Mouse (Mus musculus) limb, embryonic 11.5 days (tissue): ENCODE results near the gene Nsmf. TPM values are rescaled to one million over a fixed set of nuclear protein-coding genes. Genes with fewer than 3 reads are reported as not detected.

Source experiments
- ATAC-seq: fragments of 200-750 bp; cut with Nextera tagmentation; 2 replicates; pipeline ENCODE4 v1.8.0; 2017; ENCODE audit warnings: low read depth; ENCODE audit not compliant: insufficient number of reproducible peaks, low FRiP score, low TSS enrichment
- DNase-seq: peaks from one replicate; pipeline ENCODE4 v3.0.0-alpha.2; 2015; ENCODE audit warnings: low spot score
- H3K27ac ChIP-seq: fragments of 300-500 bp; sonication (generic); replicated peaks from 2 replicates; pipeline ENCODE4 v1.5.1; 2014; ENCODE audit warnings: low read depth, mild to moderate bottlenecking, low read length
- H3K27me3 ChIP-seq: fragments of 300-500 bp; sonication (generic); 2 replicates; pipeline ENCODE4 v1.6.1; 2014; ENCODE audit warnings: mild to moderate bottlenecking, low read length, mixed read lengths; ENCODE audit not compliant: control insufficient read depth, insufficient read depth
- H3K36me3 ChIP-seq: fragments of 300-500 bp; sonication (generic); 2 replicates; pipeline ENCODE4 v1.6.1; 2014; ENCODE audit warnings: mild to moderate bottlenecking, low read length, moderate library complexity, mixed read lengths; ENCODE audit not compliant: control insufficient read depth, insufficient read depth
- H3K4me1 ChIP-seq: fragments of 300-500 bp; sonication (generic); 2 replicates; pipeline ENCODE4 v1.6.1; 2014; ENCODE audit warnings: low read length, mixed read lengths; ENCODE audit not compliant: control insufficient read depth, insufficient read depth
- H3K4me2 ChIP-seq: fragments of 300-500 bp; sonication (generic); 2 replicates; pipeline ENCODE4 v1.6.1; 2014; ENCODE audit warnings: low read depth, mild to moderate bottlenecking, moderate library complexity; ENCODE audit not compliant: severe bottlenecking
- H3K4me3 ChIP-seq: fragments of 300-500 bp; sonication (generic); 2 replicates; pipeline ENCODE4 v1.5.1; 2014; ENCODE audit warnings: low read depth, low read length
- H3K9ac ChIP-seq: fragments of 300-500 bp; sonication (generic); 2 replicates; pipeline ENCODE4 v1.6.1; 2014; ENCODE audit warnings: mild to moderate bottlenecking, low read length
- H3K9me3 ChIP-seq: fragments of 300-500 bp; sonication (generic); 2 replicates; pipeline ENCODE4 v1.6.1; 2016; ENCODE audit warnings: low read length; ENCODE audit not compliant: control insufficient read depth
- WGBS: fragments of 180-500 bp; shearing (Covaris S2); extraction: QIAGEN DNeasy Blood & Tissue Kit; methylation state at CpG from one replicate; pipeline ENCODE4 v1.1.7; 2014; 5-methylcytosine and 5-hydroxymethylcytosine counted together
- polyA plus RNA-seq: library from polyadenylated mRNA; unstranded; fragments of >200 nt; fragmentation: Nextera tagmentation; extraction: Ambion mirVana; gene quantifications from 2 replicates; pipeline ENCODE4 v1.2.1, GENCODE M21; 2014

The Nsmf gene
- polyA plus RNA-seq, 1 experiment from 2014 or later = 41.7 TPM

DNA sequence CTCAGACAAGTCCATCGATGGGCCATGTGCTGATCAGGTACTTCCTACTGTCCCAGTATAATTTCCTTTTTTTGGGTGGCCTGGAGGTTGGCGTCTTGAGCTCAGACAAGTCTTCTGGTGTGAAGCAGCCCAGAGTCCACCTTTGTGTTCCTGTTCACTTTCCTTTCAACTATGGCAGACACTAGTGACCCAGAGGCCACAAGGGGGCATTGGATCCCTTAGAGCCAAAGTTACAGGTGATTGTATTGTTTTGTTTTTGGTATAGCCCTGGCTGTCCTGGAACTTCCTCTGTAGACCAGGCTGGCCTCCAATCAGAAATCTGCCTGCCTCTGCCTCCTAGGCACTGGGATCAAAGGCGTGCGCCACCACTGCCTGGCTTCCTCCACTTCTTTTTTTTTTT is 18.2 kb downstream of the Nsmf start:
- no peaks in the 10 kb centered on the region for H3K36me3 ChIP-seq
- H3K4me1 ChIP-seq = no peaks in the 10 kb centered on the region
- DNase-seq = no peak
- no peaks in the 10 kb centered on the region for H3K9me3 ChIP-seq
- no peak overlapping the region for H3K4me3 ChIP-seq
- WGBS = 88% methylated on average over 4 of the region's 4 CpGs
- H3K9ac ChIP-seq = no peak overlapping the region
- H3K4me2 ChIP-seq = no peak overlapping the region
- no peak for ATAC-seq
- no peaks in the 10 kb centered on the region for H3K27me3 ChIP-seq
- no peak overlapping the region for H3K27ac ChIP-seq

DNA sequence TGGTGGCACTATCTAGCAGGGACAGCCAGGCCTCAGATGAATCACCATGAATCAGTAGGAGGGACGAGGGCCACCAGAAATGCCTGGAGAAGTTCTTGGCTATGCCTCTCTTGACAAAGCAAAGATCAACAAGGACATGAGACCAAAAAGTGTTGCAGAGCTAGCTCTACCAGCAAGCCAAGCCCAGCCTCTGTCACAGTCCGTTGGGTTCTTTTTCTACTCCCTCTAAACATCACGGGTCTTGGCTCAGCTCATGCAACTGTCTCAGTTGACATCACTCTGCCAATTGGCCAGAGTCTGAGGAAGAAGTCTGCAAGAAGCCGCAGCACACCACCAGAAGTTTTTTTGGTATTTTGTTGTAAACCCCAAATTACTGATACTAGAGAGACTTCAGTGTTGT is 21.4 kb downstream of the Nsmf start:
- Histone ChIP-seq H3K4me2 (no peak overlapping the region), H3K4me1 (no peaks in the 10 kb centered on the region), H3K27me3 (no peaks in the 10 kb centered on the region), H3K4me3 (no peak overlapping the region), H3K27ac (no peak overlapping the region), H3K9ac (no peak overlapping the region), H3K36me3 (no peaks in the 10 kb centered on the region), H3K9me3 (no peaks in the 10 kb centered on the region)
- ATAC-seq = no peak
- DNase-seq = no peak
- WGBS = 64% methylated on average over 4 of the region's 4 CpGs

DNA sequence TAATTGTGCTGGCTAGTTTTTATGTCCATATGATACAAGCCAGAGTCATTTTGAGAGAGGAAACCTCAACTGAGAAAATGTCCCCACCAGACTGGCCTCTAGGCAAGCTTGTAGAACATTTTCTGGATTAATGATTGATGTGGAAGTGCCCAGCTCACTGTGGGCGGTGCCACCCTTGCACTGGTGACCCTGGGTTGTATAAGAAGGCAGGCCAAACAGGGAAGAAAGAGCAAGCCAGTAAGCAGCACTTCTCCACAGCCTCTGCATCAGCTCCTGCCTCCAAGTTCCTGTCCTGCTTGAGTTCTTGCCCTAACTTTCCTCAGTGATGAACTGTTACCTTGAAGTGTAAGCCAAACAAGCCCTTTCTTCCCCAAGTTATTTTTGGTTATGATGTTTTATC is 24.8 kb downstream of the Nsmf start:
- Histone ChIP-seq H3K36me3 (no peaks in the 10 kb centered on the region), H3K9me3 (no peaks in the 10 kb centered on the region), H3K4me3 (no peak overlapping the region), H3K9ac (no peak overlapping the region), H3K27me3 (no peaks in the 10 kb centered on the region), H3K4me1 (no peaks in the 10 kb centered on the region), H3K27ac (no peak overlapping the region), H3K4me2 (no peak overlapping the region)
- DNase-seq (no peak), ATAC-seq (no peak)
- 87% methylated on average over 1 of the region's 1 CpGs for WGBS

DNA sequence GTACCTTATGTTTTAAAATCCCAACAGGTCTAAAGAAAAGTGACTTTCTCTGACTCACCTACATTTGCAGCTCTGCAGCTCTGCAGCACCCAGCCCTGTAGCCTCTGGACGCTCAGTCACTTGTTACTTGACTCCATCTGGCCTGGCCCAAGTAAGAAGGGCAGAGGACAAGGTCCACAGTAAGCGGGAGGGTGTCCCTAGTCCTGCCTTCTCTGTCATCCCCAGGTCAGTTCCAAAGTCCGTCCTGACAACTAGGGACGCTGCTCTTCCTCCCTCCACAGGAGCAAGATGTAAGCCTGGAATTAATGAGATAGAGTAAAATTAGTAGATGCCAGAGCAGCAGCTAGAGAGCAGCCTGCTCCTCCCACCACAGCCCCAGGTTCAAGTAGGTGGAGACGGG is 25.9 kb downstream of the Nsmf start, which contains the start of gene Entpd8:
Entpd8 (plus strand) TSS at position 229 of the 400 bp plus-strand sequence.
- H3K4me2 ChIP-seq = no peak within 1 kb of the TSS
- WGBS = 52% methylated on average over 5 of the region's 5 CpGs
- no peaks in the 10 kb centered on the region for H3K36me3 ChIP-seq
- H3K4me3 ChIP-seq = no peak within 1 kb of the TSS
- H3K9me3 ChIP-seq = no peaks in the 10 kb centered on the region
- H3K9ac ChIP-seq = no peak within 1 kb of the TSS
- no peaks in the 10 kb centered on the region for H3K27me3 ChIP-seq
- no peak within 1 kb of the TSS for H3K27ac ChIP-seq
- DNase-seq (no peak), ATAC-seq (no peak)
- no peaks in the 10 kb centered on the region for H3K4me1 ChIP-seq

DNA sequence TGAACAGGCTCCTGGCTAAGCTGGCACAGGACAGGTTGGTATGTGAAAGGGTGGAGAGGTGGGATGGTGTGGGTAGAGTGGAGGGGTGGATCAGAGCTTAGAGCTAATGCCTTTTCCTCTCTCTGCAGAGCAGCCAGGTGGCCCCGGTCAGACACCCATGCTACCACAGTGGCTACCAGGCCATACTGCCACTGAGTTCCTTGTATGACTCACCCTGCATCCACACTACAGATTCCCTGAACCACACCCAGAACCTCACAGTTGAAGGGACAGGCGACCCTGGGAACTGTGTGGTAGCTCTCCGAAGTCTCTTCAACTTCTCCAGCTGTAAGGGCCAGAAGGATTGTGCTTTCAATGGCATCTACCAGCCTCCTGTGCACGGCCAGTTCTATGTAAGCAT is 29.5 kb downstream of the Nsmf start:
- no peak overlapping the region for H3K4me3 ChIP-seq
- H3K4me1 ChIP-seq = no peaks in the 10 kb centered on the region
- no peaks in the 10 kb centered on the region for H3K9me3 ChIP-seq
- H3K36me3 ChIP-seq = no peaks in the 10 kb centered on the region
- H3K9ac ChIP-seq = no peak overlapping the region
- WGBS = 73% methylated on average over 4 of the region's 4 CpGs
- no peaks in the 10 kb centered on the region for H3K27me3 ChIP-seq
- no peak overlapping the region for H3K4me2 ChIP-seq
- H3K27ac ChIP-seq = no peak overlapping the region
- ATAC-seq = no peak
- DNase-seq = no peak

DNA sequence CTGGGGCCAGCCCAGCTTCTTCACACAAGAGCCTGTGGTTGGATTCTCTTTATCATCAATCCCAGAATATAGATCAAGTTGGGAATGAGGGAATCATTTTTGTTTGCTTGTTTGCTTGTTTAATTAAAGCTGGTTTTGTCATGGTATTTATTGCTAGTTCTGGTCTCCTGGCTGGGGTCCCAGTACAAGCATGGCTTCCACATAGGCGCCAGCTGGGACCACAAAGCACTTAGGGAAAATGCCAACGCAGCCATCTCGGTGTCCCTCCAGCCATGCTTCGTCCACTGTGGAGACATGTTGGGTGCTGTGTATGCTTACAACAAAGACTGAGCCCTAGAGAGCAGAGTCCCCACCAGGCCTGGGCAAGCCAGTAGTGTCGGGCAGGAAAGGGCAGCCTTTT is 31.4 kb downstream of the Nsmf start:
- ATAC-seq = no peak
- no peak overlapping the region for H3K9ac ChIP-seq
- no peak overlapping the region for H3K27ac ChIP-seq
- no peaks in the 10 kb centered on the region for H3K4me1 ChIP-seq
- H3K9me3 ChIP-seq = no peaks in the 10 kb centered on the region
- H3K27me3 ChIP-seq = no peaks in the 10 kb centered on the region
- no peak overlapping the region for H3K4me2 ChIP-seq
- WGBS = 90% methylated on average over 5 of the region's 5 CpGs
- no peak overlapping the region for H3K4me3 ChIP-seq
- DNase-seq = no peak
- H3K36me3 ChIP-seq = no peaks in the 10 kb centered on the region

DNA sequence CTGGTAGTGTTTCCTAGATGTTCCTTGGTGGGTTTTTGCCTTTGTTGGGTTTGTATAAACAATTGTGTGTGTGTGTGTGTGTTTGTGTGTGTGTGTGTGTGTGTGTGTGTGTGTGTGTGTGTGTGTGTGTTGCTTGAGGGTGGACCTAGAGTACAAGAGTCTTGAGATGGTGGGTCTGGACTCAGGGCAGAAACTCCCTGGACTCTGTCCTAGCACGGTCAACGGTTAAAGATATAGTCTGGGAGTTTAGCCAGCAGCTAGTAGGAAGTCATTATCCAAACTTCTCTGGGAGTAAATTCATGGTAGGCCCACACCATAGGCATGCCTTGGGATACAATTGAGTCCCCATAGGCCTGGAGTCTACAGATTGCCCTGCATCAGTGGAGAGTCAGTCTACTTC is 33.7 kb downstream of the Nsmf start:
- Histone ChIP-seq H3K9me3 (no peaks in the 10 kb centered on the region), H3K27ac (no peak overlapping the region), H3K4me1 (no peaks in the 10 kb centered on the region), H3K36me3 (no peaks in the 10 kb centered on the region), H3K9ac (no peak overlapping the region), H3K27me3 (no peaks in the 10 kb centered on the region), H3K4me2 (no peak overlapping the region), H3K4me3 (no peak overlapping the region)
- 96% methylated on average over 2 of the region's 2 CpGs for WGBS
- DNase-seq = no peak
- ATAC-seq = no peak

DNA sequence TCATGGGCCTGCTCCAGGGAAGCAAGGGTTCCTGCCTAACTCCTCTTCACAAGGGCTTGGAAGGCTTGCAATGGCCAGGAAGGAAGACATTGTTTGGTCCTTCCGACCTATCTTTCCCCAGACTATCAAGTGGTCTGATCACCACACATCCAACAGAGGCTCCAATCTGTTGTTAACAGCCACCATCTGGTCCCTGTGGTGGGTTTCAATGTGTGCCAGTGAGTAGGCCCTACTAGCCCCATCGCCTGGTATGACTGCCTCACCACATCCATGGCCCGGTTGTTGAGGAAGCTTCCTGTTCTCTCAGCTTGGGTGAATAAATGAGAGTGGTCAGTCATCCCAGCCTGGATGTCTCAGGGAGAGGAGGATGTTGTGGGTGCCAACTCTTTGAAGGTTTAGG is 34.5 kb downstream of the Nsmf start:
- Histone ChIP-seq H3K36me3 (no peaks in the 10 kb centered on the region), H3K27ac (no peak overlapping the region), H3K27me3 (no peaks in the 10 kb centered on the region), H3K9me3 (no peaks in the 10 kb centered on the region), H3K4me3 (no peak overlapping the region), H3K4me1 (no peaks in the 10 kb centered on the region), H3K4me2 (no peak overlapping the region), H3K9ac (no peak overlapping the region)
- DNase-seq = no peak
- ATAC-seq = no peak
- 76% methylated on average over 3 of the region's 3 CpGs for WGBS

DNA sequence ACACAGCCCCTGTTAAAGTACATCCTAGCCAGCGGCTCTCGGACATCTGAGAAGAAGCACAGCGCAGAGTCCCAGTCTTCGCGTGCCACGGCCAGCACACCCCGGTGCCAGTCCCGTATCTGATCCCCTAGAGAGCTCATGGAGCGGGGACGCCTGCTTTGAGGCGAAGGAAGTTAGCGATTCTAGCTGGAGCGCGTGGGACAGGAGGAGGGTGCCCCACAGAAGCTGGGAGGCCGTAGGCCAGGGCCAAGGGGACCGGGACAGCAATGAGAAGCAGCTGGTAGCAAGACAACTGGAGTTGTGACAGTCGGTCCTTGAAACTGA is 40.6 kb downstream of the Nsmf start:
- DNase-seq = peak; percentile 24
- Histone ChIP-seq H3K27ac (no peak overlapping the region), H3K4me3 (no peak overlapping the region), H3K9ac (no peak overlapping the region), H3K4me1 (no peaks in the 10 kb centered on the region), H3K9me3 (no peaks in the 10 kb centered on the region), H3K4me2 (peak overlapping the region; percentile 27; the same call in 1 of the 2 replicates), H3K27me3 (peaks cover 9% of the 10 kb centered on the region; the same call in 1 of the 2 replicates), H3K36me3 (no peaks in the 10 kb centered on the region)
- no peak; the same call in 1 of the 2 replicates for ATAC-seq
- WGBS = 47% methylated on average over 17 of the region's 17 CpGs
